Comparison of ENCODE assay signal across 8 mouse cellular contexts in the genomic region with DNA sequence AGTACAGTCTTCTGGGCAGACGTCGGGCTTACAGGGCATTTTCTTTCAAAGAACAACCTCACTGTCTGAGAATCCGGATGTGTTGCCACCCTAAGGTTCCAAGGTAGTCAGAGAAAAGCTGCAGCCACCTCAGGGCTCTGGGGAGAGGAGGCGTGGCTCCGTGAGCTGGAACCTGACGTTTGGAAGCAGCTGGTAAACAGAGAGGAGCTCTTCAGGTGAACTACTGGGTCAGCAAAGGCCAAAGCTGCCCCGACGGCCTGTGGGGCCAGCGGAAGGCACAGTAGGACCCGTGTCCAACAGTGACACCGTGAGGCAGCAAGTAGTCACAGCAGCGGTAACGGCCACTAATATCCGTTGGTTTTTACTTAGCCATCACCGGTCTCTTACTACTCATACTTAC. TPM values are rescaled to one million over a fixed set of nuclear protein-coding genes. Genes with fewer than 3 reads are reported as not detected.
DNase-seq lines count a peak whose midpoint lies in the region; ATAC-seq and TF ChIP-seq lines count a peak whose summit lies in the region.

No protein-coding gene starts in this region.

- TF ChIP-seq CTCF in gastrocnemius, adult 2 months (IDR thresholded peaks at IDR 0.05), result peak; percentile 91

- no peak overlapping the region for H3K9ac ChIP-seq in stomach, embryonic 16.5 days (ENCODE audit: low read length)

- no peaks in the 10 kb centered on the region for H3K9me3 ChIP-seq in stomach, embryonic 16.5 days (replicated peaks; ENCODE audit: control insufficient read depth, low read length)

- peak overlapping the region; percentile 38 for H3K27ac ChIP-seq in gastrocnemius, adult 2 months
- no peak overlapping the region for H3K27ac ChIP-seq in stomach, embryonic 16.5 days (ENCODE audit: low read length)

- H3K36me3 ChIP-seq in stomach, embryonic 16.5 days (ENCODE audit: control insufficient read depth, insufficient read depth, low read length), result no peaks in the 10 kb centered on the region

- no peak overlapping the region for H3K4me2 ChIP-seq in stomach, embryonic 16.5 days (ENCODE audit: low read depth, low read length)

- peak; percentile 61 to 67 for DNase-seq in cerebellum, postnatal 10 days
- DNase-seq in cerebellum, adult 8-10 months, result no peak
- peak; percentile 76 for DNase-seq in 3134 (ENCODE audit: extremely low read depth, insufficient read length, low spot score)
- peak; percentile 77 for DNase-seq in adrenal gland, postnatal 14 days
- DNase-seq in gastrocnemius, adult 2 months, result peak; percentile 79
- peak; percentile 74 for DNase-seq in kidney, adult 9 months
- peak; percentile 84 for DNase-seq in lung, postnatal 36 days

- ATAC-seq in stomach, embryonic 16.5 days (ENCODE audit: insufficient read depth, low FRiP score), result peak; percentile 23

- 15% methylated on average over 15 of the region's 15 CpGs for WGBS in stomach, embryonic 16.5 days

- no peaks in the 10 kb centered on the region for H3K27me3 ChIP-seq in stomach, embryonic 16.5 days (ENCODE audit: control insufficient read depth, insufficient read depth, low read length)

- H3K4me3 ChIP-seq in gastrocnemius, adult 2 months, result no peak overlapping the region
- no peak overlapping the region for H3K4me3 ChIP-seq in stomach, embryonic 16.5 days (replicated peaks; ENCODE audit: low read length)

- peaks cover 6% of the 10 kb centered on the region; the same call in 1 of the 2 replicates for H3K4me1 ChIP-seq in stomach, embryonic 16.5 days (ENCODE audit: control insufficient read depth, insufficient read depth, low read length)

- intact Hi-C loops in gastrocnemius, adult 2 months (cut with DNase I), result loop anchor here (1.0 kb wide), 1 partner anchor 130 kb away; no protein-coding TSS in a partner anchor

RNA-seq across cellular contexts. Expression of a gene that starts 46.7 kb away (rescaled TPM):
- total RNA-seq in adrenal gland, postnatal 14 days (2021), result 6.0 and 9.1 TPM in 2 replicates
- 1 to 10 TPM; 1.7 to 2.1 TPM for total RNA-seq in gastrocnemius, adult 2 months (2021)
- polyA plus RNA-seq in stomach, embryonic 16.5 days (2015; fragmentation: Nextera tagmentation; extraction: Ambion mirVana), result 8.4 and 11.0 TPM in 2 replicates
